In the genomic region with DNA sequence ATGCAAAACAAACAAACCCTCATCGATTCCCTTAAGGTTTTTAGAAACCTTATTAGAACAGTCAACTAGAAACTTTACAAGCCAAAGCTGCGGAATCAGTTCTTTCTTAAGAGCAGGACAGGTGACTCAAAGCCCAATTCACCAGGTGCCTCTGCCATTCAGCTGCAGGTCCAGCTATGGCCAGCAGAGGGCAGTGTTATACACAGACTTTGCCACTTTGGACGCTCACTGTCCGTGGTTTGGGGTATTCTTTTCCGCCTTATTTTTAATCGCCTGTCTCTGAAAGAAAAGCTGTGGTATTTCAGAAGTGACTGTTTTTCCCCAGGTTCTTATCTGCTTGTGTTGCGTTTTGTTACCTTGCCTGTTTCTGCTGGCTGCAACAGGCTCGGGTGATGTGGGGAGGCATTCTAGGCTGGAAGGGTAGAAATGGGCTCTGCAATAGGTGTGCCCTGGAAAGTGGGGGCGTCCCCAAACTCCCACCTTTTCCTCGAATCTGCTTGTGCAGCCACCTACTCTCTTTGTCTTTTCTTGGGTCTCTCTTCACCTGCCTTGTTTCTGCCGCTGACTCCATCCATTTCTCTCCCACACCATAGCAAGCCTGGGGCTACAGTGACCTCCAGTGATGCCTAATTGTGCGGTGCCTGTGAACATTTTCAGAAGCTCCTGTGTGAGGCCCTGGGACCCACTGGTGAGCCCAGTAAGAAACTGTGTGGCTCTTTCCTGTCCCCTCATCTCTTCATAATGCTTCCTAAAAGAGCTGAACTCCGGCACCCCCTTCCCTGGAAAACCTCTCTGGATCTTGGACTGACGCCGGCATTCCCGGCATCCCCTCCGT, we compare ENCODE assay signal across 8 mouse cellular contexts.
DNase-seq lines count a peak whose midpoint lies in the region; ATAC-seq and TF ChIP-seq lines count a peak whose summit lies in the region.

No protein-coding gene starts in this region.

- H3K36me3 ChIP-seq in embryonic facial prominence, embryonic 11.5 days (replicated peaks; ENCODE audit: control insufficient read depth, insufficient read depth, low read depth, low read length), result no peaks in the 10 kb centered on the region
- H3K36me3 ChIP-seq in heart, embryonic 12.5 days, result no peaks in the 10 kb centered on the region
- H3K36me3 ChIP-seq in kidney, embryonic 15.5 days, result no peaks in the 10 kb centered on the region
- no peaks in the 10 kb centered on the region for H3K36me3 ChIP-seq in liver, embryonic 12.5 days
- H3K36me3 ChIP-seq in stomach, postnatal 0 days (ENCODE audit: control insufficient read depth, insufficient read depth, low read length), result no peaks in the 10 kb centered on the region

- H3K9ac ChIP-seq in embryonic facial prominence, embryonic 11.5 days (replicated peaks; ENCODE audit: low read length), result 0 out of 2 replicates have a peak overlapping the region, but pooled peaks have one; percentile 37
- no peak overlapping the region for H3K9ac ChIP-seq in heart, embryonic 12.5 days
- H3K9ac ChIP-seq in kidney, embryonic 15.5 days, result no peak overlapping the region
- H3K9ac ChIP-seq in liver, embryonic 12.5 days, result no peak overlapping the region
- no peak overlapping the region for H3K9ac ChIP-seq in stomach, postnatal 0 days (ENCODE audit: low read length)

- H3K9me3 ChIP-seq in embryonic facial prominence, embryonic 11.5 days (replicated peaks; ENCODE audit: control insufficient read depth, low read length), result no peaks in the 10 kb centered on the region
- H3K9me3 ChIP-seq in heart, embryonic 12.5 days (replicated peaks), result no peaks in the 10 kb centered on the region
- H3K9me3 ChIP-seq in kidney, embryonic 15.5 days (replicated peaks), result no peaks in the 10 kb centered on the region; the same call in 1 of the 2 replicates
- no peaks in the 10 kb centered on the region for H3K9me3 ChIP-seq in liver, embryonic 12.5 days (replicated peaks)
- H3K9me3 ChIP-seq in stomach, postnatal 0 days (ENCODE audit: control insufficient read depth, low read length), result no peaks in the 10 kb centered on the region

- TF ChIP-seq CTCF in stomach, postnatal 0 days (IDR thresholded peaks at IDR 0.05; ENCODE audit: low read depth), result peak; percentile 97

- no peaks in the 10 kb centered on the region for H3K27me3 ChIP-seq in embryonic facial prominence, embryonic 11.5 days (ENCODE audit: control insufficient read depth, insufficient read depth, low read length)
- no peaks in the 10 kb centered on the region for H3K27me3 ChIP-seq in heart, embryonic 12.5 days (replicated peaks)
- H3K27me3 ChIP-seq in kidney, embryonic 15.5 days, result no peaks in the 10 kb centered on the region
- H3K27me3 ChIP-seq in liver, embryonic 12.5 days (replicated peaks), result peaks cover 4% of the 10 kb centered on the region; the same call in 1 of the 2 replicates
- no peaks in the 10 kb centered on the region for H3K27me3 ChIP-seq in stomach, postnatal 0 days (ENCODE audit: control insufficient read depth, insufficient read depth, low read length)

- H3K4me3 ChIP-seq in embryonic facial prominence, embryonic 11.5 days (ENCODE audit: low read depth, low read length), result 0 out of 2 replicates have a peak overlapping the region, but pooled peaks have one; percentile 11
- H3K4me3 ChIP-seq in heart, embryonic 12.5 days, result peak overlapping the region; percentile 32
- peak overlapping the region; percentile 30 for H3K4me3 ChIP-seq in kidney, embryonic 15.5 days (replicated peaks)
- H3K4me3 ChIP-seq in liver, embryonic 12.5 days, result no peak overlapping the region
- no peak overlapping the region for H3K4me3 ChIP-seq in stomach, postnatal 0 days (ENCODE audit: low read depth, low read length)

- no peak overlapping the region for H3K4me2 ChIP-seq in embryonic facial prominence, embryonic 11.5 days (ENCODE audit: low read depth, low read length)
- peak overlapping the region; percentile 63 for H3K4me2 ChIP-seq in heart, embryonic 12.5 days
- peak overlapping the region; percentile 60 for H3K4me2 ChIP-seq in kidney, embryonic 15.5 days
- H3K4me2 ChIP-seq in liver, embryonic 12.5 days, result peak overlapping the region; percentile 50
- H3K4me2 ChIP-seq in stomach, postnatal 0 days (replicated peaks; ENCODE audit: low read depth), result peak overlapping the region; percentile 45

- TF ChIP-seq EP300 in stomach, postnatal 0 days (optimal IDR thresholded peaks at IDR 0.05), result no peak

- DNase-seq in A20 (ENCODE audit: low read depth, low spot score), result peak; percentile 81
- DNase-seq in adrenal gland, postnatal 25 days, result peak; percentile 81
- peak; percentile 84 for DNase-seq in embryonic facial prominence, embryonic 11.5 days (ENCODE audit: low spot score)
- peak; percentile 84 for DNase-seq in neural tube, embryonic 10.5 days (ENCODE audit: extremely low spot score, low spot score)
- peak; percentile 81 for DNase-seq in stomach, postnatal 0 days (ENCODE audit: low spot score)

- ATAC-seq in embryonic facial prominence, embryonic 11.5 days (replicated peaks; ENCODE audit: insufficient number of reproducible peaks, low FRiP score, low TSS enrichment, low read depth), result no peak
- ATAC-seq in heart, embryonic 12.5 days (ENCODE audit: insufficient number of reproducible peaks, low FRiP score), result no peak
- ATAC-seq in kidney, embryonic 15.5 days (replicated peaks; ENCODE audit: low FRiP score), result no peak
- ATAC-seq in liver, embryonic 12.5 days, result no peak
- ATAC-seq in stomach, postnatal 0 days (ENCODE audit: low FRiP score, low TSS enrichment), result peak; percentile 29; the same call in 1 of the 2 replicates

- H3K27ac ChIP-seq in embryonic facial prominence, embryonic 11.5 days (replicated peaks; ENCODE audit: low read depth, low read length), result no peak overlapping the region
- H3K27ac ChIP-seq in heart, embryonic 12.5 days (ENCODE audit: poor library complexity, severe bottlenecking), result no peak overlapping the region
- H3K27ac ChIP-seq in kidney, embryonic 15.5 days, result no peak overlapping the region
- no peak overlapping the region for H3K27ac ChIP-seq in liver, embryonic 12.5 days
- H3K27ac ChIP-seq in stomach, postnatal 0 days (replicated peaks), result no peak overlapping the region

- H3K4me1 ChIP-seq in embryonic facial prominence, embryonic 11.5 days (ENCODE audit: control insufficient read depth, insufficient read depth, low read length), result no peaks in the 10 kb centered on the region
- peaks cover 5% of the 10 kb centered on the region; the same call in 1 of the 2 replicates for H3K4me1 ChIP-seq in heart, embryonic 12.5 days (replicated peaks)
- H3K4me1 ChIP-seq in kidney, embryonic 15.5 days, result peaks cover 14% of the 10 kb centered on the region
- H3K4me1 ChIP-seq in liver, embryonic 12.5 days, result no peaks in the 10 kb centered on the region
- H3K4me1 ChIP-seq in stomach, postnatal 0 days (replicated peaks; ENCODE audit: control insufficient read depth, insufficient read depth), result no peaks in the 10 kb centered on the region

- 49% methylated on average over 17 of the region's 17 CpGs for WGBS in embryonic facial prominence, embryonic 11.5 days
- WGBS in heart, embryonic 12.5 days, result 44% methylated on average over 17 of the region's 17 CpGs
- 48% methylated on average over 17 of the region's 17 CpGs for WGBS in kidney, embryonic 15.5 days
- 37% methylated on average over 17 of the region's 17 CpGs for WGBS in liver, embryonic 12.5 days (ENCODE audit: insufficient replicate concordance)
- 47% methylated on average over 17 of the region's 17 CpGs for WGBS in stomach, postnatal 0 days

Comparison
In these comparisons a context has a peak if more than half of its experiments do, and no peak if none do; other contexts are left out.
1. H3K4me3 ChIP-seq: peak in embryonic facial prominence, embryonic 11.5 days (single experiment), heart, embryonic 12.5 days (single experiment) and kidney, embryonic 15.5 days (single experiment); none in liver, embryonic 12.5 days (single experiment) and stomach, postnatal 0 days (single experiment).
2. Peak in every context shown above with its lines, with median percentiles within 50 percentile points of each other: DNase-seq.